ENCODE assay signal across 20 mouse cellular contexts in genomic region chr12:111963339-111963738, GRCm38 (mm10). TPM values are rescaled to one million over a fixed set of nuclear protein-coding genes. Genes with fewer than 3 reads are reported as not detected.
DNase-seq lines count a peak whose midpoint lies in the region; ATAC-seq lines count a peak whose summit lies in the region.
"Had no signal": no experiment of that assay in that cellular context is flagged by ENCODE, and none has a peak within 500 bp of the region (broad histone marks: within the 10 kb centered on the region; RNA-seq: fewer than 3 reads in every experiment).

No protein-coding gene starts in this region.

- no peak overlapping the region for H3K9ac ChIP-seq in kidney, embryonic 16.5 days (replicated peaks; ENCODE audit: low read length)
- H3K9ac ChIP-seq in midbrain, embryonic 11.5 days (ENCODE audit: low read length) = no peak overlapping the region
- no peak overlapping the region for H3K9ac ChIP-seq in midbrain, embryonic 14.5 days (replicated peaks; ENCODE audit: low read length)
- H3K9ac ChIP-seq: forebrain, embryonic 13.5 days; forebrain, postnatal 0 days; heart, embryonic 15.5 days had no signal

- H3K36me3 ChIP-seq in kidney, embryonic 16.5 days (ENCODE audit: insufficient read depth, low read length) = peaks cover 40% of the 10 kb centered on the region
- H3K36me3 ChIP-seq in midbrain, embryonic 11.5 days (ENCODE audit: control insufficient read depth, insufficient read depth, low read length) = peaks cover 26% of the 10 kb centered on the region
- H3K36me3 ChIP-seq in midbrain, embryonic 14.5 days (ENCODE audit: control insufficient read depth, insufficient read depth, low read length) = peaks cover 40% of the 10 kb centered on the region

- no peak overlapping the region for H3K4me3 ChIP-seq in kidney, embryonic 16.5 days (ENCODE audit: low read length)
- H3K4me3 ChIP-seq in midbrain, embryonic 11.5 days (ENCODE audit: low read depth, low read length) = no peak overlapping the region
- no peak overlapping the region for H3K4me3 ChIP-seq in midbrain, embryonic 14.5 days (replicated peaks; ENCODE audit: low read depth, low read length)
- H3K4me3 ChIP-seq: embryonic facial prominence, embryonic 10.5 days; forebrain, embryonic 13.5 days; heart, adult 2 months; heart, embryonic 15.5 days; hindbrain, embryonic 13.5 days had no signal

- H3K27me3 ChIP-seq in kidney, embryonic 16.5 days (ENCODE audit: insufficient read depth, low read length) = no peaks in the 10 kb centered on the region
- no peaks in the 10 kb centered on the region for H3K27me3 ChIP-seq in midbrain, embryonic 11.5 days (ENCODE audit: control insufficient read depth, insufficient read depth, low read length)
- no peaks in the 10 kb centered on the region for H3K27me3 ChIP-seq in midbrain, embryonic 14.5 days (ENCODE audit: control insufficient read depth, insufficient read depth, low read length)
- H3K27me3 ChIP-seq: forebrain, embryonic 13.5 days; heart, embryonic 15.5 days; hindbrain, embryonic 13.5 days had no signal

- WGBS in kidney, embryonic 16.5 days = 74% methylated on average over 5 of the region's 5 CpGs
- 94% methylated on average over 5 of the region's 5 CpGs for WGBS in midbrain, embryonic 11.5 days
- WGBS in midbrain, embryonic 14.5 days = 92% methylated on average over 5 of the region's 5 CpGs

- no peak for ATAC-seq in kidney, embryonic 16.5 days (ENCODE audit: low FRiP score, low TSS enrichment)
- no peak for ATAC-seq in midbrain, embryonic 11.5 days (ENCODE audit: low FRiP score)
- no peak for ATAC-seq in midbrain, embryonic 14.5 days (ENCODE audit: low FRiP score, low TSS enrichment)
- ATAC-seq: forebrain, embryonic 13.5 days; forebrain, postnatal 0 days had no signal

- no peaks in the 10 kb centered on the region for H3K9me3 ChIP-seq in kidney, embryonic 16.5 days (ENCODE audit: low read length)
- H3K9me3 ChIP-seq in midbrain, embryonic 11.5 days (ENCODE audit: control insufficient read depth, low read length) = no peaks in the 10 kb centered on the region
- H3K9me3 ChIP-seq in midbrain, embryonic 14.5 days (ENCODE audit: control insufficient read depth, low read length) = no peaks in the 10 kb centered on the region
- H3K9me3 ChIP-seq: forebrain, embryonic 13.5 days; heart, embryonic 15.5 days; hindbrain, embryonic 13.5 days had no signal

- peaks cover 12% of the 10 kb centered on the region for H3K4me1 ChIP-seq in kidney, embryonic 16.5 days (ENCODE audit: insufficient read depth, low read length)
- H3K4me1 ChIP-seq in midbrain, embryonic 11.5 days (ENCODE audit: control insufficient read depth, insufficient read depth, low read length) = peaks cover 9% of the 10 kb centered on the region
- peaks cover 9% of the 10 kb centered on the region for H3K4me1 ChIP-seq in midbrain, embryonic 14.5 days (ENCODE audit: control insufficient read depth, insufficient read depth, low read length)

- H3K4me2 ChIP-seq in kidney, embryonic 16.5 days (replicated peaks; ENCODE audit: low read depth, low read length) = no peak overlapping the region
- H3K4me2 ChIP-seq in midbrain, embryonic 11.5 days = no peak overlapping the region
- no peak overlapping the region for H3K4me2 ChIP-seq in midbrain, embryonic 14.5 days (ENCODE audit: low read length)
- H3K4me2 ChIP-seq: forebrain, embryonic 13.5 days; heart, embryonic 11.5 days; heart, embryonic 15.5 days; hindbrain, embryonic 13.5 days had no signal

- peak; percentile 64 for DNase-seq in kidney, adult 11 months
- peak; percentile 47 for DNase-seq in midbrain, embryonic 11.5 days (ENCODE audit: low spot score, missing footprints)
- DNase-seq in midbrain, embryonic 14.5 days = no peak
- DNase-seq in kidney, postnatal 25 days = peak; percentile 82 to 85
- no peak for DNase-seq in T-cell, adult 2 months (ENCODE audit: low spot score)
- DNase-seq: adrenal gland, postnatal 14 days; cerebellum, adult 11-12 months; cerebellum, adult 9-10 months; forebrain, postnatal 0 days; gastrocnemius, postnatal 14 days; heart, adult 2 months; heart, postnatal 14 days had no signal

- no peak overlapping the region for H3K27ac ChIP-seq in kidney, embryonic 16.5 days (ENCODE audit: low read length)
- no peak overlapping the region for H3K27ac ChIP-seq in midbrain, embryonic 11.5 days (ENCODE audit: low read depth, low read length)
- no peak overlapping the region for H3K27ac ChIP-seq in midbrain, embryonic 14.5 days (replicated peaks; ENCODE audit: low read depth, low read length)
- H3K27ac ChIP-seq: embryonic facial prominence, embryonic 10.5 days; forebrain, embryonic 13.5 days; heart, adult 2 months; heart, embryonic 15.5 days; hindbrain, embryonic 13.5 days had no signal

RNA-seq across cellular contexts. Expression of gene Atp5mpl, which starts 3.4 kb away (rescaled TPM):
- 713 and 717 TPM in 2 replicates for polyA plus RNA-seq in kidney, embryonic 16.5 days (2015; fragmentation: Nextera tagmentation; extraction: Ambion mirVana)
- 565 and 627 TPM in 2 replicates for polyA plus RNA-seq in midbrain, embryonic 11.5 days (2014; fragmentation: Nextera tagmentation; extraction: Ambion mirVana)
- polyA plus RNA-seq in midbrain, embryonic 14.5 days (2014; fragmentation: Nextera tagmentation; extraction: Ambion mirVana) = 644 and 890 TPM in 2 replicates

RNA-seq across cellular contexts. Expression of gene Tdrd9, which starts 8.0 kb away (rescaled TPM):
- polyA plus RNA-seq in kidney, embryonic 16.5 days (2015; fragmentation: Nextera tagmentation; extraction: Ambion mirVana) = 0.45 and 0.75 TPM in 2 replicates
- polyA plus RNA-seq in midbrain, embryonic 11.5 days (2014; fragmentation: Nextera tagmentation; extraction: Ambion mirVana) = 0.87 and 1.4 TPM in 2 replicates
- polyA plus RNA-seq in midbrain, embryonic 14.5 days (2014; fragmentation: Nextera tagmentation; extraction: Ambion mirVana) = 0.42 and 0.46 TPM in 2 replicates

RNA-seq across cellular contexts. Expression of gene Rd3l, which starts 17.8 kb away (rescaled TPM):
- polyA plus RNA-seq in kidney, embryonic 16.5 days (2015; fragmentation: Nextera tagmentation; extraction: Ambion mirVana) = not detected in 2 replicates
- not detected in 2 replicates for polyA plus RNA-seq in midbrain, embryonic 11.5 days (2014; fragmentation: Nextera tagmentation; extraction: Ambion mirVana)
- polyA plus RNA-seq in midbrain, embryonic 14.5 days (2014; fragmentation: Nextera tagmentation; extraction: Ambion mirVana) = not detected in 2 replicates
- polyA plus RNA-seq: embryonic facial prominence, embryonic 10.5 days; embryonic facial prominence, embryonic 14.5 days; forebrain, embryonic 13.5 days; gonadal fat pad, adult 2 months; heart, adult 2 months; hindbrain, embryonic 13.5 days had no signal

RNA-seq across cellular contexts. Expression of gene Ppp1r13b, which starts 55.4 kb away (rescaled TPM):
- 7.4 and 14.7 TPM in 2 replicates for polyA plus RNA-seq in kidney, embryonic 16.5 days (2015; fragmentation: Nextera tagmentation; extraction: Ambion mirVana)
- 4.9 and 6.3 TPM in 2 replicates for polyA plus RNA-seq in midbrain, embryonic 11.5 days (2014; fragmentation: Nextera tagmentation; extraction: Ambion mirVana)
- 36.2 and 38.1 TPM in 2 replicates for polyA plus RNA-seq in midbrain, embryonic 14.5 days (2014; fragmentation: Nextera tagmentation; extraction: Ambion mirVana)

Comparison
In these comparisons a context has a peak if more than half of its experiments do, and no peak if none do; other contexts are left out.
1. DNase-seq: peak in kidney, adult 11 months (single experiment), midbrain, embryonic 11.5 days (single experiment) and kidney, postnatal 25 days (2 of 2); none in midbrain, embryonic 14.5 days (single experiment) and T-cell, adult 2 months (single experiment).